Comparison of ENCODE assay signal across 7 mouse cellular contexts in the genomic region with DNA sequence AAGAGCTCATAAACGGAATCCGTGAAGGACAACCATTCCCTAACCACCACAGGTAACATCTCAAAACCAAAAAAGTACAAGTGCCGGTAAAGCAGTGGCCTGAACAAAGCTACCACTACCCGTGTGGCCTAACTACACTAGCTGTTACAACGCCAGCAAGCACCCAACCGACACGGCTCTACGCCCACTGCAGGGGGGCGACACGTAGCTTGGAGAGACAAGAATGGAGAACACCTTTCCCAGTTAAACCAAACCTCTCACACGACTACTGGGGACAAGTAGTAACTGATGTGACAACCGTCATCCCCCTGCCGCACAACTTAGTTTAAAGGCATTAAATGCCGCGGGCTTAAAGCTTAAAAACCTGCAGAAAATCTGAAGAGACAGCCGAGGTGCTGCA. TPM values are rescaled to one million over a fixed set of nuclear protein-coding genes. Genes with fewer than 3 reads are reported as not detected.
DNase-seq lines count a peak whose midpoint lies in the region; ATAC-seq and TF ChIP-seq lines count a peak whose summit lies in the region.

No protein-coding gene starts in this region.

- no peak for TF ChIP-seq CTCF in forebrain, postnatal 0 days (IDR thresholded peaks at IDR 0.05; ENCODE audit: low read depth)

- H3K9me3 ChIP-seq in forebrain, postnatal 0 days (ENCODE audit: low read length), result no peaks in the 10 kb centered on the region

- H3K4me2 ChIP-seq in forebrain, postnatal 0 days (ENCODE audit: low read depth), result peak overlapping the region; percentile 68

- ATAC-seq in forebrain, postnatal 0 days, result peak; percentile 8; the same call in 1 of the 2 replicates
- peak; percentile 28 to 38 for ATAC-seq in hematopoietic stem cell, adult 5-6 weeks (replicated peaks in 1 of 2; ENCODE audit: insufficient read depth in 1 of 2, low FRiP score in 2 of 2, low TSS enrichment in 1 of 2, low read depth in 1 of 2, poor library complexity in 2 of 2, severe bottlenecking in 2 of 2)

- peak overlapping the region; percentile 97 for H3K27ac ChIP-seq in forebrain, postnatal 0 days (ENCODE audit: low read depth, low read length)

- peak; percentile 71 for DNase-seq in R1 (ENCODE audit: low read depth, low spot score)
- peak; percentile 70 for DNase-seq in cerebellum, adult 11-12 months
- peak; percentile 67 for DNase-seq in forebrain, postnatal 0 days
- peak; percentile 15 to 44 for DNase-seq in layer of hippocampus, postnatal 25 days (ENCODE audit: extremely low spot score in 1 of 2, low spot score in 1 of 2)
- DNase-seq in lung, postnatal 36 days, result peak; percentile 63
- peak; percentile 32 to 51 for DNase-seq in right cerebral cortex, postnatal 36 days (ENCODE audit: low spot score in 2 of 2)

- peaks cover 7% of the 10 kb centered on the region; the same call in 1 of the 2 replicates for H3K36me3 ChIP-seq in forebrain, postnatal 0 days (ENCODE audit: insufficient read depth)

- H3K4me3 ChIP-seq in forebrain, postnatal 0 days (ENCODE audit: low read depth, low read length), result peak overlapping the region; percentile 74

- WGBS in forebrain, postnatal 0 days, result under 1% methylated on average over 16 of the region's 16 CpGs

- H3K9ac ChIP-seq in forebrain, postnatal 0 days, result peak overlapping the region; percentile 75

- peaks cover 9% of the 10 kb centered on the region; the same call in 1 of the 2 replicates for H3K4me1 ChIP-seq in forebrain, postnatal 0 days (ENCODE audit: insufficient read depth)

- no peaks in the 10 kb centered on the region for H3K27me3 ChIP-seq in forebrain, postnatal 0 days (ENCODE audit: insufficient read depth, low read length)

RNA-seq across cellular contexts. Expression of a gene that starts 0.5 kb away (rescaled TPM):
- total RNA-seq in forebrain, postnatal 0 days (2014; rRNA removed), result 53.0 and 54.2 TPM in 2 replicates
- 23.8 and 28.8 TPM in 2 replicates for polyA plus RNA-seq in forebrain, postnatal 0 days (2015; fragmentation: Nextera tagmentation; extraction: Ambion mirVana)
- 106 and 107 TPM in 2 replicates for total RNA-seq in hematopoietic stem cell, adult 5-6 weeks (2017)
- total RNA-seq in layer of hippocampus, postnatal 25 days (2021), result 10 to 100 TPM; 35.0 to 36.2 TPM

RNA-seq across cellular contexts. Expression of a gene that starts 36.7 kb away (rescaled TPM):
- total RNA-seq in forebrain, postnatal 0 days (2014; rRNA removed), result 2.5 and 3.6 TPM in 2 replicates
- polyA plus RNA-seq in forebrain, postnatal 0 days (2015; fragmentation: Nextera tagmentation; extraction: Ambion mirVana), result 0.62 and 0.90 TPM in 2 replicates
- total RNA-seq in hematopoietic stem cell, adult 5-6 weeks (2017), result 87.4 and 95.3 TPM in 2 replicates
- 1 to 10 TPM; 1.3 to 1.6 TPM for total RNA-seq in layer of hippocampus, postnatal 25 days (2021)

Comparison
In these comparisons a context has a peak if more than half of its experiments do, and no peak if none do; other contexts are left out.
1. Peak in every context shown above with its lines: DNase-seq, ATAC-seq, H3K4me3 ChIP-seq and H3K27ac ChIP-seq.
2. RNA of a gene that starts 36.7 kb away (total RNA-seq): 87.4 to 95.3 TPM in hematopoietic stem cell, adult 5-6 weeks; 2.5 to 3.6 TPM in forebrain, postnatal 0 days and 1.3 to 1.6 TPM in layer of hippocampus, postnatal 25 days; every median in the first group is over 10 times any median in the second.